Mouse (Mus musculus): ENCODE measurements at regions not wholly inside any gene's neighbourhood (a gene's known extent, or its start where the extent isn't known, plus 50 kb on each side); places are given as distances from the start of the nearest gene placed in this dataset.

GRCm38 (mm10) chr12:58443007-58443406 is 173.9 kb upstream of the Clec14a start:
- in situ Hi-C loops (cut with MboI; ENCODE audit: low pct_ligation_motif_present, low pct_unique_long_range_greater_than_20kb, low sequenced_read_pairs) (no loop called here), dilution Hi-C loops (cut with MboI; ENCODE audit: extremely low pct_ligation_motif_present, extremely low pct_unique_long_range_greater_than_20kb, low sequenced_read_pairs) (no loop called here)
- H3K27me3 ChIP-seq (replicated peaks): no peaks in the 10 kb centered on the region
- peaks cover 0 to 6% of the 10 kb centered on the region in 2 experiments; a peak in 1 of 4 replicates for H3K4me1 ChIP-seq (ENCODE audit: control insufficient read depth in 1 of 2, insufficient read depth in 2 of 2)
- TF ChIP-seq CTCF (conservative IDR thresholded peaks at IDR 0.05 in 1 of 2, IDR thresholded peaks at IDR 0.05 in 1 of 2; ENCODE audit: low read depth in 2 of 2, low read length in 2 of 2): no peak
- TF ChIP-seq MXI1 (IDR thresholded peaks at IDR 0.05; ENCODE audit: low read depth, low read length): no peak
- no peak for TF ChIP-seq POLR2A (IDR thresholded peaks at IDR 0.05; ENCODE audit: low read depth, low read length)
- no peak for TF ChIP-seq MEF2A (IDR thresholded peaks at IDR 0.05; ENCODE audit: borderline replicate concordance, low read depth, low read length)
- no peak for TF ChIP-seq CHD1 (IDR thresholded peaks at IDR 0.05; ENCODE audit: low read depth, low read length)
- no peak for TF ChIP-seq SIN3A (IDR thresholded peaks at IDR 0.05; ENCODE audit: low read length)
- no peak for TF ChIP-seq IRF4 (IDR thresholded peaks at IDR 0.05; ENCODE audit: low read depth, low read length)
- no peak for TF ChIP-seq ZKSCAN1 (IDR thresholded peaks at IDR 0.05; ENCODE audit: borderline replicate concordance, low read depth, low read length)
- no peak for TF ChIP-seq MAZ (IDR thresholded peaks at IDR 0.05; ENCODE audit: low read depth, low read length)
- TF ChIP-seq ELF1 (IDR thresholded peaks at IDR 0.05; ENCODE audit: low read depth, low read length): no peak
- no peak for TF ChIP-seq PAX5 (IDR thresholded peaks at IDR 0.05; ENCODE audit: low read length)
- TF ChIP-seq MAFK (IDR thresholded peaks at IDR 0.05; ENCODE audit: insufficient replicate concordance, low read length): no peak
- TF ChIP-seq MYC (IDR thresholded peaks at IDR 0.05; ENCODE audit: low read depth, low read length): no peak
- no peak for TF ChIP-seq EP300 (IDR thresholded peaks at IDR 0.05; ENCODE audit: low read length)
- TF ChIP-seq NRF1 (IDR thresholded peaks at IDR 0.05; ENCODE audit: low read depth, low read length): no peak
- no peak for TF ChIP-seq TCF12 (IDR thresholded peaks at IDR 0.05; ENCODE audit: low read depth, low read length)
- H3K9me3 ChIP-seq (replicated peaks; ENCODE audit: low read length): no peaks in the 10 kb centered on the region
- H3K4me3 ChIP-seq (replicated peaks in 1 of 3; ENCODE audit: low read depth in 2 of 3, low read length in 2 of 3, poor library complexity in 1 of 3): no peak overlapping the region
- no peak overlapping the region for H3K9ac ChIP-seq (ENCODE audit: insufficient read depth, low read depth)
- DNase-seq (ENCODE audit: extremely low read depth): no peak
- H3K27ac ChIP-seq (ENCODE audit: insufficient read depth, low read depth): no peak overlapping the region
- H3K4me2 ChIP-seq (ENCODE audit: insufficient read depth, low read depth, poor library complexity, severe bottlenecking): no peak overlapping the region
- H3K36me3 ChIP-seq (replicated peaks in 1 of 2; ENCODE audit: control insufficient read depth in 1 of 2, insufficient read depth in 1 of 2, low read length in 1 of 2): no peaks in the 10 kb centered on the region
- H3K79me2 ChIP-seq (replicated peaks; ENCODE audit: control insufficient read depth, extremely low read depth, insufficient read depth, poor library complexity, severe bottlenecking): no peaks in the 10 kb centered on the region

GRCm38 (mm10) chr12:58441962-58442361 is 172.9 kb upstream of the Clec14a start:
- no peak overlapping the region for H3K4me2 ChIP-seq (ENCODE audit: insufficient read depth, low read depth, poor library complexity, severe bottlenecking)

More at GRCm38 (mm10) chr12:58441962-58442361, 172.9 kb upstream of the Clec14a start:
- Histone ChIP-seq H3K36me3 (replicated peaks in 1 of 2; ENCODE audit: control insufficient read depth in 1 of 2, insufficient read depth in 1 of 2, low read length in 1 of 2) (no peaks in the 10 kb centered on the region), H3K79me2 (replicated peaks; ENCODE audit: control insufficient read depth, extremely low read depth, insufficient read depth, poor library complexity, severe bottlenecking) (no peaks in the 10 kb centered on the region), H3K9ac (ENCODE audit: insufficient read depth, low read depth) (no peak overlapping the region), H3K27me3 (replicated peaks) (no peaks in the 10 kb centered on the region), H3K4me3 (replicated peaks in 1 of 3; ENCODE audit: low read depth in 2 of 3, low read length in 2 of 3, poor library complexity in 1 of 3) (no peak overlapping the region), H3K27ac (ENCODE audit: insufficient read depth, low read depth) (no peak overlapping the region), H3K4me1 (ENCODE audit: control insufficient read depth in 1 of 2, insufficient read depth in 2 of 2) (peaks cover 0 to 6% of the 10 kb centered on the region in 2 experiments; a peak in 1 of 4 replicates), H3K9me3 (replicated peaks; ENCODE audit: low read length) (no peaks in the 10 kb centered on the region)
- no peak for DNase-seq (ENCODE audit: extremely low read depth)
- in situ Hi-C loops (cut with MboI; ENCODE audit: low pct_ligation_motif_present, low pct_unique_long_range_greater_than_20kb, low sequenced_read_pairs) (no loop called here), dilution Hi-C loops (cut with MboI; ENCODE audit: extremely low pct_ligation_motif_present, extremely low pct_unique_long_range_greater_than_20kb, low sequenced_read_pairs) (no loop called here)
- TF ChIP-seq ZC3H11A (IDR thresholded peaks at IDR 0.05; ENCODE audit: low read depth, low read length): no peak
- TF ChIP-seq MAZ (IDR thresholded peaks at IDR 0.05; ENCODE audit: low read depth, low read length): no peak
- TF ChIP-seq IRF4 (IDR thresholded peaks at IDR 0.05; ENCODE audit: low read depth, low read length): no peak
- TF ChIP-seq JUND (conservative IDR thresholded peaks at IDR 0.05; ENCODE audit: low read depth, low read length): no peak
- TF ChIP-seq GABPA (IDR thresholded peaks at IDR 0.05; ENCODE audit: insufficient replicate concordance, low read depth, low read length): no peak
